Mouse (Mus musculus) liver, embryonic 13.5 days (tissue): ENCODE results near the gene Nudt1. TPM values are rescaled to one million over a fixed set of nuclear protein-coding genes. Genes with fewer than 3 reads are reported as not detected.
A peak's percentile ranks its signal among the peaks of the same experiment; 100 is the strongest.

Experiments used
- ATAC-seq: fragments of 200-750 bp; cut with Nextera tagmentation; 2 replicates; pipeline ENCODE4 v1.8.0; 2017; ENCODE audit warnings: low read depth, mild to moderate bottlenecking, moderate number of reproducible peaks, moderate library complexity
- DNase-seq: peaks from one replicate; pipeline ENCODE4 v3.0.0; 2022
- H3K27ac ChIP-seq: fragments of 300-500 bp; sonication (generic); 2 replicates; pipeline ENCODE4 v1.5.1; 2015; ENCODE audit warnings: moderate library complexity, mild to moderate bottlenecking, inconsistent platforms
- H3K27me3 ChIP-seq: fragments of 300-500 bp; sonication (generic); 2 replicates; pipeline ENCODE4 v1.6.1; 2015; ENCODE audit warnings: mild to moderate bottlenecking, inconsistent platforms
- H3K36me3 ChIP-seq: fragments of 300-500 bp; sonication (generic); 2 replicates; pipeline ENCODE4 v1.6.1; 2015; ENCODE audit warnings: mild to moderate bottlenecking, inconsistent platforms
- H3K4me1 ChIP-seq: fragments of 300-500 bp; sonication (generic); replicated peaks from 2 replicates; pipeline ENCODE4 v1.6.1; 2015; ENCODE audit warnings: inconsistent platforms
- H3K4me2 ChIP-seq: fragments of 300-500 bp; sonication (generic); 2 replicates; pipeline ENCODE4 v1.6.1; 2015; ENCODE audit warnings: inconsistent platforms, mild to moderate bottlenecking, moderate library complexity
- H3K4me3 ChIP-seq: fragments of 300-500 bp; sonication (generic); replicated peaks from 2 replicates; pipeline ENCODE4 v1.5.1; 2015; ENCODE audit warnings: mild to moderate bottlenecking, inconsistent platforms
- H3K9ac ChIP-seq: fragments of 300-500 bp; sonication (generic); 2 replicates; pipeline ENCODE4 v1.6.1; 2015; ENCODE audit warnings: mild to moderate bottlenecking, inconsistent platforms
- H3K9me3 ChIP-seq: fragments of 300-500 bp; sonication (generic); replicated peaks from 2 replicates; pipeline ENCODE4 v1.6.1; 2016; ENCODE audit warnings: inconsistent platforms
- WGBS: fragments of 180-500 bp; shearing (Covaris S2); methylation state at CpG from one replicate; pipeline ENCODE4 v1.1.7; 2015; ENCODE audit not compliant: insufficient replicate concordance; 5-methylcytosine and 5-hydroxymethylcytosine counted together
- polyA plus RNA-seq: library from polyadenylated mRNA; unstranded; fragments of >200 nt; fragmentation: Nextera tagmentation; extraction: Ambion mirVana; gene quantifications from 2 replicates; pipeline ENCODE4 v1.2.1, GENCODE M21; 2015

The Nudt1 gene
- polyA plus RNA-seq, 1 experiment from 2014 or later: 34.8 TPM

DNA sequence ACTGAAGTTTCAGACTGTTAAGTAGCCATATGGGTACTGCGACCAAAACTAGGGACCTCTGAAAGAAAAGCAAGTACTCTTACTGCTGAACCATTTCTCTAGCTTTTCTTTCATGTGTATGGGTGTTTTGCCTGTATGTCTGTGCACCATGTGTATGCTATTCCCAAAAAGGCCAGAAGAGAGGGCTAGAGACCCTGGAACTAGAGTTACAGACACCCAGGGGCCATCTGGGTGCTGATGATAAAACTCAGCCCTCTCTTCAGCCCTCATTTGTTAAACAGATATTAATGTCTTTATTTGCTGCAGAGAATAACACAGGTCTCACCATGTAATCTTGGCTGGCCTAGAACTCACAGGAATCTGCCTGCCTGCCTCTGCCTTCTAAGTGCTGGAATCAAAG lies 63.0 kb downstream of the Nudt1 start:
- H3K9ac ChIP-seq: no peak overlapping the region
- WGBS: 80% methylated on average over 1 of the region's 1 CpGs
- H3K9me3 ChIP-seq: no peaks in the 10 kb centered on the region
- ATAC-seq (no peak), DNase-seq (no peak)
- peaks cover 61% of the 10 kb centered on the region for H3K4me1 ChIP-seq
- no peak overlapping the region for H3K4me2 ChIP-seq
- no peaks in the 10 kb centered on the region for H3K27me3 ChIP-seq
- no peaks in the 10 kb centered on the region for H3K36me3 ChIP-seq
- no peak overlapping the region for H3K27ac ChIP-seq
- H3K4me3 ChIP-seq: no peak overlapping the region

DNA sequence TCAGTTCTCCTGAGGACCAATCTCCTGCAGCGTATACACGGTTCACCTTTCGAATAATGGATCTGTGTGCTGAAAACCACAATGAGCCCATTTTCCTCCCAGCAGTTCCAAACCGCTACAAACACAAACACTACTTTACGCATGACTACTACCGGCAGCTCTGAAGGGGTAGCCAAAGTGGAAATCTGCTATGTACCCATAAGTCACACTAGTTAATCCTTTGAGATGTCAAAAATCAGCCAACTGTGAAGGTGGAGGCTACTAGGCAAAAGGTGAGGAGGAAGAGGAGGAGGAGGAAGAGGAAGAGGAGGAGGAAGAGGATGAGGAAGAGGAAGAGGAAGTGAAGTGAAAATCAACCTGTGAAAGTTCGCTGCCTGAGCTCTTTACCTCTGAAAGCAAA lies 65.8 kb downstream of the Nudt1 start:
- H3K9ac ChIP-seq: 0 out of 2 replicates have a peak overlapping the region, but pooled peaks have one; percentile 80
- peak overlapping the region; percentile 98; the same call in 1 of the 2 replicates for H3K4me2 ChIP-seq

More for the DNA sequence above, 65.8 kb downstream of the Nudt1 start:
- 77% methylated on average over 7 of the region's 7 CpGs for WGBS
- Histone ChIP-seq H3K27me3 (no peaks in the 10 kb centered on the region), H3K4me1 (peaks cover 53% of the 10 kb centered on the region), H3K36me3 (no peaks in the 10 kb centered on the region), H3K27ac (no peak overlapping the region), H3K9me3 (no peaks in the 10 kb centered on the region), H3K4me3 (0 out of 2 replicates have a peak overlapping the region, but pooled peaks have one; percentile 74)
- ATAC-seq (no peak), DNase-seq (no peak)

Other genes with a start within 250 kb of the Nudt1 start
- 24.8 and 25.9 TPM in 2 replicates for gene Mad1l1, start 104 bp upstream of the Nudt1 start, polyA plus RNA-seq
- 12.4 and 13.0 TPM in 2 replicates for gene Mrm2, start 10.2 kb downstream of the Nudt1 start, polyA plus RNA-seq
- gene Snx8, start 67.6 kb downstream of the Nudt1 start, polyA plus RNA-seq: 10.5 and 10.9 TPM in 2 replicates
- 101 and 120 TPM in 2 replicates for gene Eif3b, start 97.7 kb downstream of the Nudt1 start, polyA plus RNA-seq
- not detected in 2 replicates for gene Gm4869, start 124.0 kb downstream of the Nudt1 start, polyA plus RNA-seq
- 9.3 and 9.9 TPM in 2 replicates for gene Chst12, start 183.9 kb downstream of the Nudt1 start, polyA plus RNA-seq
- 4.6 and 4.9 TPM in 2 replicates for gene Grifin, start 243.4 kb downstream of the Nudt1 start, polyA plus RNA-seq